Mouse (Mus musculus) MEL (cell line): ENCODE data around the gene Thada. TPM values are rescaled to one million over a fixed set of nuclear protein-coding genes. Genes with fewer than 3 reads are reported as not detected.

Source experiments
- DNase-seq: peaks from one replicate; pipeline ENCODE4 v3.0.0; 2011; ENCODE audit warnings: low read depth, low spot score
- H3K27ac ChIP-seq: 2 replicates; pipeline ENCODE4 v1.5.1; 2012; ENCODE audit warnings: low read depth, mild to moderate bottlenecking, control low read depth, low read length, moderate library complexity; ENCODE audit not compliant: control insufficient read depth
- H3K27me3 ChIP-seq, 2 experiments: fragments of 150-350 bp in 1 of 2; sonication (generic) in 1 of 2; 2 replicates each; pipeline ENCODE4 v1.6.1; 2012; ENCODE audit warnings: low read length in 2 of 2, mild to moderate bottlenecking in 2 of 2, improper control_type of control experiment in 1 of 2, moderate library complexity in 1 of 2; ENCODE audit not compliant: insufficient read depth in 2 of 2, control insufficient read depth in 1 of 2
- H3K36me3 ChIP-seq, 2 experiments: 2 replicates each; pipeline ENCODE4 v1.6.1; 2012 to 2014; ENCODE audit warnings: low read length in 2 of 2, improper control_type of control experiment in 1 of 2, inconsistent platforms in 1 of 2, mild to moderate bottlenecking in 1 of 2; ENCODE audit not compliant: insufficient read depth in 2 of 2, control insufficient read depth in 1 of 2
- H3K4me1 ChIP-seq, 2 experiments: fragments of 150-350 bp in 1 of 2; sonication (generic) in 1 of 2; 2 replicates each; pipeline ENCODE4 v1.6.1; 2012; ENCODE audit warnings: low read length in 2 of 2, improper control_type of control experiment in 1 of 2, mild to moderate bottlenecking in 1 of 2; ENCODE audit not compliant: insufficient read depth in 2 of 2, control insufficient read depth in 1 of 2
- H3K4me3 ChIP-seq, 2 experiments: fragments of 150-350 bp in 1 of 2; sonication (generic) in 1 of 2; 2 replicates each; pipeline ENCODE4 v1.5.1; 2012; ENCODE audit warnings: low read depth in 2 of 2, low read length in 2 of 2, mild to moderate bottlenecking in 2 of 2, moderate library complexity in 2 of 2, control low read depth in 1 of 2, improper control_type of control experiment in 1 of 2; ENCODE audit not compliant: control insufficient read depth in 1 of 2, insufficient read depth in 1 of 2
- H3K79me2 ChIP-seq: 2 replicates; pipeline ENCODE4 v1.6.1; 2012; ENCODE audit warnings: mild to moderate bottlenecking, low read length, moderate library complexity; ENCODE audit not compliant: control insufficient read depth, poor library complexity, insufficient read depth
- H3K9ac ChIP-seq: 2 replicates; pipeline ENCODE4 v1.6.1; 2012; ENCODE audit warnings: low read depth, mild to moderate bottlenecking, control low read depth, low read length, moderate library complexity; ENCODE audit not compliant: control insufficient read depth, poor library complexity, severe bottlenecking
- H3K9me3 ChIP-seq: fragments of 150-350 bp; sonication (generic); replicated peaks from 2 replicates; pipeline ENCODE4 v1.6.1; 2012; ENCODE audit warnings: mild to moderate bottlenecking, low read length, improper control_type of control experiment, moderate library complexity; ENCODE audit not compliant: insufficient read depth
- BHLHE40 ChIP-seq: IDR thresholded peaks from 2 replicates; pipeline ENCODE4 v1.6.1; 2012; ENCODE audit warnings: low read depth, mild to moderate bottlenecking, inconsistent platforms, low read length, improper control_type of control experiment, borderline replicate concordance
- CHD1 ChIP-seq: IDR thresholded peaks from 2 replicates; pipeline ENCODE4 v1.6.1; 2012; ENCODE audit warnings: low read depth, mild to moderate bottlenecking, inconsistent platforms, low read length, improper control_type of control experiment
- ELF1 ChIP-seq: IDR thresholded peaks from 2 replicates; pipeline ENCODE4 v1.6.1; 2014; ENCODE audit warnings: low read depth, mild to moderate bottlenecking, inconsistent platforms, low read length, improper control_type of control experiment, moderate library complexity
- EP300 ChIP-seq, 2 experiments: IDR thresholded peaks; 2 replicates each; pipeline ENCODE4 v1.6.1; 2011; ENCODE audit warnings: improper control_type of control experiment in 2 of 2, low read length in 2 of 2, low read depth in 1 of 2, mild to moderate bottlenecking in 1 of 2
- GATA1 ChIP-seq: IDR thresholded peaks from 2 replicates; pipeline ENCODE4 v1.6.1; 2011; ENCODE audit warnings: low read depth, low read length, improper control_type of control experiment
- JUND ChIP-seq: IDR thresholded peaks from 2 replicates; pipeline ENCODE4 v1.6.1; 2011; ENCODE audit warnings: low read depth, mild to moderate bottlenecking, improper control_type of control experiment, low read length
- MAFK ChIP-seq: IDR thresholded peaks from 2 replicates; pipeline ENCODE4 v1.6.1; 2011; ENCODE audit warnings: low read depth, mild to moderate bottlenecking, low read length, improper control_type of control experiment, borderline replicate concordance
- MAX ChIP-seq: IDR thresholded peaks from 2 replicates; pipeline ENCODE4 v1.6.1; 2011; ENCODE audit warnings: low read length, improper control_type of control experiment
- MEF2A ChIP-seq: IDR thresholded peaks from 2 replicates; pipeline ENCODE4 v1.6.1; 2014; ENCODE audit warnings: low read depth, mild to moderate bottlenecking, inconsistent platforms, low read length, improper control_type of control experiment; ENCODE audit not compliant: poor library complexity, insufficient replicate concordance, severe bottlenecking; ENCODE audit errors: extremely low read depth
- MXI1 ChIP-seq: IDR thresholded peaks from 2 replicates; pipeline ENCODE4 v1.6.1; 2011; ENCODE audit warnings: mild to moderate bottlenecking, low read depth, low read length, improper control_type of control experiment
- MYB ChIP-seq: IDR thresholded peaks from 2 replicates; pipeline ENCODE4 v1.6.1; 2011; ENCODE audit warnings: mild to moderate bottlenecking, low read depth, low read length, improper control_type of control experiment
- MYC ChIP-seq: IDR thresholded peaks from 2 replicates; pipeline ENCODE4 v1.6.1; 2011; ENCODE audit warnings: low read depth, mild to moderate bottlenecking, low read length, improper control_type of control experiment, moderate library complexity
- NELFE ChIP-seq: IDR thresholded peaks from 2 replicates; pipeline ENCODE4 v1.6.1; 2011; ENCODE audit warnings: low read depth, low read length, improper control_type of control experiment
- NRF1 ChIP-seq: IDR thresholded peaks from 2 replicates; pipeline ENCODE4 v1.6.1; 2014; ENCODE audit warnings: low read depth, mild to moderate bottlenecking, inconsistent platforms, low read length, improper control_type of control experiment, moderate library complexity; ENCODE audit not compliant: poor library complexity, insufficient read depth, severe bottlenecking
- POLR2A ChIP-seq, 2 experiments: IDR thresholded peaks; 2 replicates each; pipeline ENCODE4 v1.6.1; 2011 to 2012; ENCODE audit warnings: low read length in 2 of 2, mild to moderate bottlenecking in 2 of 2, control low read depth in 1 of 2, improper control_type of control experiment in 1 of 2, low read depth in 1 of 2, moderate library complexity in 1 of 2; ENCODE audit not compliant: control insufficient read depth in 1 of 2, insufficient read depth in 1 of 2, poor library complexity in 1 of 2
- SIN3A ChIP-seq: IDR thresholded peaks from 2 replicates; pipeline ENCODE4 v1.6.1; 2012; ENCODE audit warnings: low read length, improper control_type of control experiment, inconsistent platforms
- TAL1 ChIP-seq: IDR thresholded peaks from 2 replicates; pipeline ENCODE4 v1.6.1; 2012; ENCODE audit warnings: mild to moderate bottlenecking, inconsistent platforms, low read length, moderate library complexity, mixed read lengths
- UBTF ChIP-seq: IDR thresholded peaks from 2 replicates; pipeline ENCODE4 v1.6.1; 2012; ENCODE audit warnings: low read depth, mild to moderate bottlenecking, inconsistent platforms, low read length, improper control_type of control experiment, moderate library complexity, borderline replicate concordance; ENCODE audit not compliant: insufficient read depth
- USF1 ChIP-seq: IDR thresholded peaks from 2 replicates; pipeline ENCODE4 v1.6.1; 2014; ENCODE audit warnings: low read depth, mild to moderate bottlenecking, inconsistent platforms, low read length, improper control_type of control experiment, moderate library complexity
- ZKSCAN1 ChIP-seq: IDR thresholded peaks from 2 replicates; pipeline ENCODE4 v1.6.1; 2012; ENCODE audit warnings: low read depth, mild to moderate bottlenecking, inconsistent platforms, low read length, improper control_type of control experiment, moderate library complexity
- ZMIZ1 ChIP-seq: IDR thresholded peaks from 2 replicates; pipeline ENCODE4 v1.6.1; 2012; ENCODE audit warnings: low read depth, mild to moderate bottlenecking, inconsistent platforms, low read length, improper control_type of control experiment, moderate library complexity
- ZNF384 ChIP-seq: IDR thresholded peaks from 2 replicates; pipeline ENCODE4 v1.6.1; 2012; ENCODE audit warnings: low read depth, mild to moderate bottlenecking, inconsistent platforms, low read length, improper control_type of control experiment
- polyA plus RNA-seq, 2 experiments: library from polyadenylated mRNA; stranded (reverse) in 1 of 2; unstranded in 1 of 2; fragments of >175 nt in 1 of 2; fragments of >200 nt in 1 of 2; gene quantifications; 2 replicates each; pipeline versions ENCODE4 v1.2.1 to v1.2.4; 2012; ENCODE audit warnings: low replicate concordance in 2 of 2, low read depth in 1 of 2; ENCODE audit not compliant: insufficient read length in 2 of 2, insufficient read depth in 1 of 2, missing spikeins in 1 of 2
- total RNA-seq: library from RNA; depleted of rRNA; stranded (reverse); fragments of 300-350 nt; gene quantifications from 2 replicates; pipeline ENCODE4 v1.2.3, GENCODE M21; 2012

The Thada gene
- total and polyA plus RNA-seq, 3 experiments, result 19.8 to 20.6 TPM; not detected in 1

GRCm38 (mm10) chr17:84334241-84335014 is 131.6 kb downstream of the Thada start:
- no peaks in the 10 kb centered on the region for H3K27me3 ChIP-seq
- no peaks in the 10 kb centered on the region for H3K79me2 ChIP-seq
- peaks cover 2 to 15% of the 10 kb centered on the region in 2 experiments; a peak in 3 of 4 replicates for H3K4me1 ChIP-seq
- no peak overlapping the region for H3K4me3 ChIP-seq
- no peak overlapping the region for H3K27ac ChIP-seq
- DNase-seq, result no peak
- H3K9ac ChIP-seq, result no peak overlapping the region
- TF ChIP-seq SIN3A (no peak), EP300 (IDR thresholded peaks at IDR 0.05; ENCODE audit: low read depth in 1 of 2, low read length in 2 of 2) (no peak), JUND (no peak), MAFK (no peak), MEF2A (no peak), NRF1 (no peak), ELF1 (no peak), MYB (no peak)
- peaks cover 2 to 20% of the 10 kb centered on the region in 2 experiments for H3K36me3 ChIP-seq
- no peaks in the 10 kb centered on the region for H3K9me3 ChIP-seq

DNA sequence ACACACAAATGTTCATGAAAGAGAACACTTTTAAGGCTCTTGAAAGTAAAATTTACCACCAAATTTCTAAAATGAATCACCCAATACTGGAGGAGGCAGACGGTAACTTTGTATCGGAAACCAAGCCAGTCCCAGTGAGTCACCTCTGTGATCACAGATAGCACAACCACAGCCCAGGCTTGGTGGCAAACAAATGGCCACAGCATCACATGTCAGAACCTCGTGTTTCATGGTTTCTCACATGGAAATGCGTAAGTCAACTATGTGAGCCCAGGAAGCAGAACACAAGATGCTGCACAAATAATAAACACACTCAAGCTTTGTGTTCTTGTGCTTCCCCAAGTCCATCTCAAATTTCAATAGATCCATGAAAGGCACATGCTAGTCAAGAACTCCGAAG is 133.1 kb downstream of the Thada start:
- no peak overlapping the region for H3K4me3 ChIP-seq
- peaks cover 2 to 28% of the 10 kb centered on the region in 2 experiments for H3K36me3 ChIP-seq
- no peaks in the 10 kb centered on the region for H3K27me3 ChIP-seq
- H3K4me1 ChIP-seq, result peaks cover 7 to 15% of the 10 kb centered on the region in 2 experiments; a peak in 3 of 4 replicates
- H3K79me2 ChIP-seq, result no peaks in the 10 kb centered on the region
- no peak overlapping the region for H3K9ac ChIP-seq
- TF ChIP-seq EP300 (IDR thresholded peaks at IDR 0.05; ENCODE audit: low read depth in 1 of 2, low read length in 2 of 2) (peak; percentile 27 to 47; a peak in 2 of 4 replicates), JUND (peak; percentile 70; the same call in 1 of the 2 replicates), ZNF384 (no peak), NELFE (no peak), MAFK (no peak), ZKSCAN1 (no peak), CHD1 (no peak), ZMIZ1 (no peak), UBTF (no peak), MYC (peak; percentile 70), SIN3A (0 out of 2 replicates have a peak, but pooled peaks have one; percentile 39), USF1 (peak; percentile 47; the same call in 1 of the 2 replicates), POLR2A (IDR thresholded peaks at IDR 0.05; ENCODE audit: control insufficient read depth in 1 of 2, insufficient read depth in 1 of 2, low read depth in 1 of 2, low read length in 2 of 2, poor library complexity in 1 of 2) (no peak), MAX (peak; percentile 86), TAL1 (no peak), GATA1 (peak; percentile 39; the same call in 1 of the 2 replicates), MXI1 (peak; percentile 24; the same call in 1 of the 2 replicates), BHLHE40 (0 out of 2 replicates have a peak, but pooled peaks have one; percentile 23)
- H3K9me3 ChIP-seq, result no peaks in the 10 kb centered on the region
- peak overlapping the region; percentile 63 for H3K27ac ChIP-seq
- DNase-seq, result peak; percentile 60
